Mouse (Mus musculus) cerebellum, adult 2 months (tissue): ENCODE data around the gene Aprt.

ENCODE experiments used
- CTCF ChIP-seq: fragments of 200-500 bp; IDR thresholded peaks from 2 replicates; pipeline ENCODE4 v1.5.1; 2011; ENCODE audit warnings: low read depth, mild to moderate bottlenecking, control low read depth, low read length, moderate library complexity, borderline replicate concordance; ENCODE audit not compliant: insufficient read depth
- POLR2A ChIP-seq: fragments of 200-500 bp; IDR thresholded peaks from 2 replicates; pipeline ENCODE4 v1.6.1; 2011; ENCODE audit warnings: low read length, control low read depth, borderline replicate concordance; ENCODE audit not compliant: insufficient read depth

GRCm38 (mm10) chr8:122577116-122577515, 407 bp upstream of the Aprt start:
- TF ChIP-seq CTCF (no peak), POLR2A (no peak)
